Mouse (Mus musculus) T-helper 17 cell (primary cell): ENCODE measurements around the gene Ints3.

ENCODE experiments used
- in situ Hi-C, 2 experiments: fragments of 300-600 bp; cut with MboI, MseI; formaldehyde crosslinking; loops; 1 replicate in 1 of 2; 2 replicates in 1 of 2; pipeline ENCODE4 v1.15.1; 2025; ENCODE audit warnings: high pct_unique_total_duplicates in 2 of 2

The Ints3 gene

DNA sequence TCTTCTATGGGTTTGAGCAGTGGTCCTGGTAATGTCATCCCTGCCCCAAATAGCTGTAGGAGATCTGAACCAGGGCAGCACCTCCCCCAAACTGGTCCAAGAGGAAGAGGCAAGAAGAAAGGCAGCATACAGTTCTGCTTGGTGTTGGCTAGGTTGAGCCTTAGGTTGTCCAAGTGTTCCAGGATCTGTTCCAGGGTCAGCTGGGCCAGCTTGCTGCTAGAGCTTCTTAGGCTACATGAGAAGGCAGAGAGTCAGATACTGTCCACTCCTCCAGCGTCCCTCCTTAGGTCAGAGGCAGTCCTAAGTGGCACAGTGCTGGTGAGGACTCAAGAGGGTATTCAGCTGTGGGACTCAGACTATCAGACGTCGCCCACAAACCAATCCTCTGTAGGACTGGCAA lies 40.8 kb downstream of the Ints3 start:
- in situ Hi-C loops, result no loop called here

DNA sequence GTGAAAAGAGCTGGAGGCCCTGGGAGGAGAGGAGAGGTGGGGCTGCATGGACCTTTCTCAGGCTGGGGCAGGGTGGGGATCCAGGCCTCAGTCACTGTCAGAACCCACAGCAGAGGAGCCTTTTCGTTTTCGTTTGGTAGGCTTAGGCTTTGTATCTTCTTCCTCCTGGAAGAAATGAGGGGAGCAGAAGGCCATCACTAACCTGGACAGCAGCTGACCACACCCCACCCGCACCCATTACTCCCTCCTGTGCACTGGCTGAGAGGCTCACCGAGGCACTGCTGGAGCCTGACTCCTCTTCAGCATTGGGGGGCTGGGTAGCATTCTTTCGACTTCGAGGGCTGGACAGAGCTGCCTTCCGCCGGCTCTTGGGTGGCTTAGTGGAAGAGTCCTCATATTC lies 41.5 kb downstream of the Ints3 start:
- in situ Hi-C loops, result no loop called here

DNA sequence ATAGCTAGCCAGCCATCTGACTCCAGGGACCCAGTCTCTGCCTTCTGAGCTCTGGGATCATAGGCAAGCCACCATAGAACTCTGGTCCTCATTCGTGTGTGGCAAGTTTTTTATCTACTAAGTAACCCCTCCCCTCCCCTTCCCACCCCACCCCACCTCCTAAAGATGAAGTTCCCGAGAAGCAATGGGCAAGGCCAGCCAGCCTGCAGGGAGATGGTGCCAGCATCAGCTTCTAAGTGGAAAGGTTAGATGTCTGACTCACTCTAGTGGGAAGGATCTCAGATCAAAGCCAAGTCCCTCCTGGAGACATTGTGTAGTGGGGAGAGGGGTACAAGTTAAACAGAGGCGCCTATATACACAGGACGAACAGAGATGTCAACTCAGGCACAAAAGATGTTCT lies 42.4 kb downstream of the Ints3 start:
- in situ Hi-C loops, result no loop called here

DNA sequence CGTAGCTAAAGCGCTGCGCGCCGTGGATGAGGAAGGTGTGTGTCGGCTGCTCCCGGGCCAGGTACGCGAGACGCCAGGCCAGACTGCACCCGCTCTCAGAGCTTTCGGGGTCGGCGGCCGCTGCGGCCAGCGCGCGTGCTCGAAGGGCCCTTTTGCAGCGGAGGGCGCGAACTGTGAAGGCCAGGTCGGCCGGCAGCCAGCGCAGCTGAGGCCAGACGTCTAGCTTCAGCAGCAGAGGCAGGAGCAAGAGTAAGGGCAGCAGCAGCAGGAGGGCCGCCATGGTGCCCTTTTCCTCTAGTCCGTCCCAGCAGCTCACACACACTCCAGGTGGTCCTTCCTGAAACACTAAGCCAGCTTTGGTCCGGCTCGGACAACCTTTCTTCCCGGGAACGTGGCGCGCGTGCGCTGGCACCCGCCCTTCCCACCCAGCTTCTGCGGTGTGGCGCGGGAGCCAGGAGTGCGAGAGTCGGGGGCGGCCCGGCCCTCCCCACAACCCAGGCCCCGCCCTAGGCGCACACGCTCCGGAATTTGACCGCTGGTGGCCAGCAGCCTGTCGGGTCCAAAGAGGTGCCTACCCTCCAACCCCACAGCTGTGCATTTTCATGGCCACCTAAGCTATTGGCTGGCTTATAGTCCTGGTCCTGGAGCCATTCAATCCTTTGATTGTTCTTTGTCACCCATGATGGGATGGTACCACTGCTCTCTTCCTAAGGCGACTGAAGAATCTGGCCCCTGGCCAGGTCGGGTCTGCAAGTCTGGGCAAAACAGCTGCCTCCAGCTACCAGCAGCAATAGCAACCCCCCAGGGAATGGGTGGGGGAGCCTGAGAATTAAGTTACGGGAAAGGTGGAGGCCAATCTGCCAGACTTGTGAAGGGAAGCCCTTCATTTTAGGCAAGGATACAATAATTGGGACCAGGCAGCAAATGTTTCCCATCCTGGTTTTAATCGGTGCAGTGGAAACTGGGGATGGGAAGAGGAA lies 43.6 kb downstream of the Ints3 start, which contains the start of gene Slc27a3:
Gene Slc27a3, minus strand, starts transcription at position 428 of the 980 bp plus-strand sequence.
- in situ Hi-C loops, result no loop called here

DNA sequence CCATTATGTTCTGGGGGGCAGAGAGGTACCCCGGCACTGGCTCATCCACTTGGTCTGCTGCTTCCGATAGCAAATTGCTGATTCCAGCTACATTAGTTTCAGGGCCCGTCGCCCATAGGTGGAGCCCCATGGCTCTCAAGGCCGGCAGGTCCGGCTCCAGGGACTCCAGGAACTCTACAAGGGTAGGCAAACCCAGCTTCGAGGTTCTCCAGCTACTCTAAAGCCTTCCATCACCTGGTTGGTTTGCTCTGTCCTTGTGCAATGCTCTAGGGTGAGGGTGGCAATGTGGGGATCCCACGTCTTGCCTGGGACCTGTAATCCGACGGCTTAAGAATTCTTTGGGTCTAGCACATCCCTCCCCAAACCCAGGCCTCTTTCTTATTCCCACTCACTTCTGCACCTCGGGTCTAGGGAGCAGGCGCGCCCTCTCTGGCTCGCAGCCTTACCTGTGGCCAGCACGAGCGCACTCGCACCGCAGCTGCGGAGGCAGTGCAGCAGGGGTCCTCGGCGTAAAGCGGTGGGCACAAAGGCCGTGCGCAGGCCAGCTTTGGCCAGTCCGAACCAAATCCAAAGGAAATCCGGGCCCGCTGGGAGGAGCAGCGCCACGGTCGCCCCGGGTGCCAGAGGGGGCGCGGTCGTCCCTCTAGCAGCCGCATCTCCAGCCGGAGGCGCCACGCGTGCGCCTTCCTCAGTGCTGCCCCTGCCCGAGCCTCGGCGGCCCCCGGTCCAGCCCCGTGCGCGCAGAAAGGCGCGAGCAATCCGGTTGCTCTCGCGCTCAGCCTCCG lies 44.5 kb downstream of the Ints3 start:
- in situ Hi-C loops, result no loop called here

DNA sequence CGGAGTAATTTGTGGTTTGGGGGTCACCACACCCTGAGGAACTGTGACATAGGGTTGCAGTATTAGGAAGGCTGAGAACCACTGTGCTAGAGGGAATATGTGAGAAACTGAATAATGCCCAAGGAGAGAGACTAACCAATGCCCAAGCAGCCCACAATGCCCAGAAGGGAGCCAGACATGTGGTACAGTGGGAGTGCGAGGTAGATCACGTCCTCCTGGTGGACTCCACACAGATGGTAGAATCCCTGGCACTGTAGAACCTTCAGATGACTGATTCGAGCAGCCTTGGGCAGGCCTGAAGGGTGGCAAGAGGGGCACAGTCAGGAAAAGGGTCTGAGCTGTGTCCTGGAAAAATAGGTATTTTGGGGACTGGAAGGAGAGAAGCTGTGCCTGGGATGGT lies 45.2 kb downstream of the Ints3 start:
- in situ Hi-C loops, result no loop called here

DNA sequence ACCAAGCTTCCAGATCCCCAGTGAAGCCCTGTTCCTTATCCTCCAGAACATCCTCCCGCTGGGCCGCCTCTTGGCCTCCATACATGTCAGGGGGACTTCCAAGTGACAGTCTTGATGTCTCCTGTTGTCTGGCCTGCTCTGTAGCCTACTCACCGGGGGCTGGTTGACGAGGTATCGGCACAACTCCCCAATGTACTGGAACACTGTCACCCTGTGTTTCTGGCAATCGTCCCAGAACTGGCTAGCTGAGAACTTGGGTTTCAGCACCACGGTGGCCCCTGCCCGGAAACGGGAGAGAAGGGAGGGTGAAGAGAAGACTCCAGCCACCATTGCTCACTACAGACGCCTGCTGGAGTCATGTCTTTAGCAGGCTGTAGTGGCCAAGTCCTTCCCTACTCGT lies 45.9 kb downstream of the Ints3 start:
- in situ Hi-C loops, result no loop called here

DNA sequence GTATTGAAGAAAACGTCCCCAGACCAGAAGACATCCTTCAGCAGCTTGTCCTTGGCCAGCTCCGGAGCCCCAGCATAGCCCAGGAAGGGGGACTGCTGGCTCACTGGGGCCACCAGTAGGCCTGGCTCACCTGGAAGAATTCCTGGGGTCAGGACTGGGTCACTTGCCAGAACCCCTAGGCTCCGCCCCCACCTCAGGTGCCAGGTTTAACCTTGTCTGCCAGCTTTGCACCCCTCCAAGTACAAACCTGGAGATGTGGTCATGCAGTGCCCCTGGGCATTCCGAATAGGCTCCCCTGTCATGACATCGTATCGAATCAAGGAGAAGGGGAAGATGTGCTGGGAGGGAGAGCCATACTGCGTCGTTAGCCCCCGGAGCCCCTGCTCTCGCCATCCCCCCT lies 46.6 kb downstream of the Ints3 start:
- in situ Hi-C loops, result no loop called here

DNA sequence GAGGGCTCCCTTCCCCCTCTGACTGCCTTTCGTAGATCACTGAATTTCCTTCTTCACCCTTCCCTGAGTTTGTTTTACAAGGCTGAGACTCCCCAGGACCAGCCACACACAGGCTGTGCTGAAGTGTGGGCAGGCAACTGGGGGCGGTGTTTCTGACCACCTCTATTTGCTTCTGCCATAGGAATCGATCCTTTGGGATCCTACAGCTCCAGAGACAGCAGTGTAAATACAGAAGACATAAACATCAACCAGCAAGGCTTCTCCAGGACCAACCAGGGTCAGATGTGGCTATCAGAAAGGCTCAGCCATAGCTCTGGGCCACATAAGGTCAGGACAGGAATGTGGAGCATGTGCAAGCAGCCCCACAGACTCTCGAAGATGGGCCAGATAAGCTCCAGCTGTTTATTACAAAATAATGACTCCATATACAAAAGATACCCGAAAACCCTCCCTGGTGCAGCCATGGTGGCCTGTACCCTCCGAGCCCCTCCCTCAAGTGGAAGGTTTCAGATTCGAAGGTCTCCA lies 48.5 kb downstream of the Ints3 start:
- in situ Hi-C loops, result no loop called here

DNA sequence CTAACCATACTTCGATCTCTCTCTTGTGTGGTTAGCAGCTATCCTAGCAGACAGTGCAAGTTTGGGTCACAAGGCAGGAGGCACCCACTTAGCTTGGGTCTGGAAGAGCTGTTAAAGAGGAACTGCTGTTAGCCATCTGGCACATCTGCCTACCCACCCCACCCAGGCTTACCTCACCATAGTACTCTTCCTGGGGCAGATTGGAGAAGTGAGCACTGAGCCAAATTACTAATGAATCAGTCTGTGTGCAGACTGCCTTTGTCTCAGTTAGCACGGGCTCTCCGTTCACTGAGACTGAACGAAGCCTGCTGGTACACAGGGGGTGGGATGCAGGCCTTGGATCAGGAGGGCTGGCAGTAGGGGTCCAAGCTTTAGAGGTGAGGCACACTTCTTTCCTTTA lies 49.7 kb downstream of the Ints3 start:
- in situ Hi-C loops, result no loop called here

DNA sequence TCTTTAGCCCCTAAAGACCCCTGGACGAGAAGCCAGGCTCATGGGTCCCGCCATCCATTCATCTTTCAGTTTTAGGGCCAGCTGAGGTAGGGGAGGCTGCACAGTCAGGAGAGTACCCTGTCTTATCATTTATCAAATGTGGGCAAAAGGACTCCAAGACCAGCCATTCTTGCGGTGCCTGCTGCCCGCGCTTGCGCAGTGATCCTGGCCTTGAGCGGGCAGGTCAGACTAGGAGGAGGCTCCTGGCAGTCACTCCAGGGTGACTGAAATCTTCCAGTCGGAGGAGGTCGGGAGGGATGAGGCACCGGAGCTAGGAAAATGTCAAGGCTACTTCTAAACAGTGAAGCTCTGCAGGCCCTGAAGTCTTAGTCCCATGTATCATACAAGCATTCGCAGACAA lies 51.7 kb downstream of the Ints3 start:
- in situ Hi-C loops, result no loop called here

DNA sequence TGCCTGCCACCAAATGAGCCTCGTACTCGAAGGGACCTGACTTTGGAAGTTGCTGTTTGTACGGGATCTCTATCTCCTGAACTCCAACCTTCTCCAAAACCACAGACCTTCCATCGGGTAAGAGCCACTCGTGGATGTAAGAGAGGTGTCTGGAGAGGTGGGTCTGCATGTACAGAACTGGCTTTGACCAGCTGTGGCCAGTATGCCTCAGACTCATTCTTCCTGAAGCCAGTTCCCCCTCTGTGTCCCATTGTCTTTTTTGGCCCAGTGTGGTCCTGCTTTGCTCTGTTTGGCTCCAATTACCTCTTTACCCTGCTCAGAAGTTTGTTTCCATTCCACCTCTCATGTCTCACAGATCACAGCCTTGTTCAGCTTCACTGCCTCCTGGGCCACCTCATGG lies 54.9 kb downstream of the Ints3 start:
- in situ Hi-C loops, result loop anchor here (5.0 to 10.0 kb wide), 2 partner anchors 156 to 544 kb away; partner anchors contain the start of gene She (in 1 of the 2)

DNA sequence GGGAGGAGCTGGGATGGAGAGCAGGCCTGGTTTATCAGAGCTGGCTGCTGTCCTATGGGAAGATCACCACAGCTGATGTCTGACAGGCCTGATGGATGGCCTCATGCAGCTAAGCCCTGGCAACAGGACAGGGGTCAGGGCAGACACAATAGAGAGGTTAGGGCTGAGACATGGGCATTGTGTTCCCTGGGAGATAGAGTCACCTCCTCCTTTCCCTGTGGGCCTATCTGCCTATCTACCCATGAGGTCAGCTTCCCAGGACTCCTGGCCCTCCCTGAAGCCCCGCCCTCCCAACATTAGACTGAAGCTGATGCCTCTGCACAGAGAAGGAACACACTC lies 57.2 kb downstream of the Ints3 start:
- in situ Hi-C loops, result loop anchor here (5.0 to 10.0 kb wide), 2 partner anchors 154 to 541 kb away; partner anchors contain the start of gene She (in 1 of the 2)

DNA sequence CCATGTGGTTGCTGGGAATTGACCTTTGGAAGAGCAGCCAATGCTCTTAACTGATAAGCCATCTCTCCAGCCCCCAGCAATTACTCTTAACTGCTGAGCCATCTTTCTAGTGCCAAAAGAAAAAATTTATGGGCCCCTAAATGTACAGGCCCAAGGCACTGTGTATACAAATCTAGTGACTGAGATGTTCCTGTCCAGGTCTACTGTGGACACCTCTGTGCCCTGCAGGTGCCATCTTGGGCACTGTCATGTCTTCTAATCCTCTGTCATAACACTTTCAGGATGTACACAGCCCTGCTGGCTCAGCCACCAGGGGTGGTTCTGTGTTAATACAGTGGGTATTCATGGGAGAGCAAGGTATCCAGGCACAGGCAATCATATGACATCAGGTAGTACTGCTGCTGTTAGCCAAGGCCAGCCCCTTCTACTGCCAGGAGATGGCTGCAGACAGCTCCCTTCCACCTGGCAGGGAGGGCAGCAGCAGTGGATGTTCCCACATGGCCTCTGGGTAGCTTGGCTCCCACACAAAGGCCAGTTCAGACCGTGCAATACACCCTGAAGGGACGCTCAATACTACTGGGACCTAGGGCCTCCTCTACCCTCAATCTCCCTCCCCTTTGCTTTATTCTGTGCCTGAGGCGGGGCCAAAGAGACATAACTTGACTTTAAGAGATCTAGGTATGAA lies 57.7 kb downstream of the Ints3 start:
- in situ Hi-C loops, result loop anchor here (5.0 to 10.0 kb wide), 2 partner anchors 153 to 541 kb away; partner anchors contain the start of gene She (in 1 of the 2)

DNA sequence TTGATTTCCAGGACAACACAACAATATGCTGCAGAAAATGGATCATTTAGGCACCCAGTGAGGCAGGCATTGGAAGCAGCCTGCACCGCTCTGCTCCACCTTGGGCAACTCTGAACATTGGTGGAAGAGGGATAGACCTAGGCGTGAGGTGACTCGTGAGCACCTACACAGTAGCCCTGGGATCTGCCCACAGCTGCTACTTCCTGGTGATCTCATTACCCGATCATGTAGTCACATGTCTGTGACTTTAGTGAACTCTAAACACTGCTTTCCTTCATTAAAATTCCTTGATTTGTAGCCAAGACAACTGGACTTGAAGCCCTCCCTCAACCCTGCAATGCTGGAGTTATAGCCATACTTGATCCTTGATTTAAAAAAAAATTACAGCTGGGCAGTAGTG lies 59.1 kb downstream of the Ints3 start:
- in situ Hi-C loops, result loop anchor here in 1 of 2 experiments (5.0 to 10.0 kb wide), 2 partner anchors 152 to 540 kb away; partner anchors contain the start of gene She

DNA sequence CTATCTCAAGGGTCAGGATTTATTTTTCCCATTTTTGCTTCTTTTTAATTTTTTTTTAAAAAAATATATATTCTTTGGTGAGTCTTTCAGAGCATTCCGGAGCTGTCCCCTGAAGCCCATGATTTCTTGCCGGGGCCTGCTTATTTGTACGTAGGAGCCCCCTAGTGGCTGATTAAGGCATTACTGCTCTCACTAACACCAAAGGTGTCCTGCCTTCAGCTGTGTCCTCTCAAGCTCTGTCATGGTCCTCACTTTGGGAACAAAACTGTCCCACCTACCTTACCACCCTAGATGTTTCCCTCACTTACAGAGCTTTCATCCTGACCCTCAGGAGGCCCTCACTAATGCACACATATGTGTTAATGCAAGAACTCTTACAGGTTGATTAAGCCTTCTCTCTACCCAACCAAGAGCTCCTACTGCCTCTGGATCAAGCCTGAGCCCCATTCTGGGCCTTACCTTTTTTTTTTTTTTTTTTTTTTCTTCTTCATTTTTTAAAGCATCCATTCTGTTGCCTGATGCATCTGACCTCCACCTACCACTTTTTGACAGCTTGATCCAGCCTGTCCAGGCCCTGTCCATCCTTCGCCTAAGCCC lies 59.9 kb downstream of the Ints3 start:
- in situ Hi-C loops, result loop anchor here in 1 of 2 experiments (5.0 to 10.0 kb wide), 2 partner anchors 151 to 539 kb away; partner anchors contain the start of gene She

DNA sequence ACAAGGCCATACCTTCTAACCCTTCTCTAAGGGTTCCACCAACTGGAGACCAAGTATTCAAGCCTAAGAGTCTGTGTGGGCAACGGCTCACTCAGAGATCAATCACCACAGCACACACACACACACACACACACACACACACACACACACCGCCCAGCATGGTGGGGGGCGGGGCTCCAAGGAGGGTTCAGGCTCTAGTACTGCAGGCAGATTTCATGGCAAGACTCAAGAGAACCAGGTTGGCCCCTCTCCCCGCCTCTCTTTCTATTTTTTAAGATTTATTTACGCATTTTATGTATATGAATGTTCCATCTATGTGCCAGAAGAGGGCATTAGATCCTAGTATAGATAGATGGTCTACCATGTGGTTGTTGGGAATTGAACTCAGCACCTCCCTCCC lies 60.6 kb downstream of the Ints3 start:
- in situ Hi-C loops, result loop anchor here in 1 of 2 experiments (5.0 to 10.0 kb wide), 2 partner anchors 151 to 538 kb away; partner anchors contain the start of gene She

DNA sequence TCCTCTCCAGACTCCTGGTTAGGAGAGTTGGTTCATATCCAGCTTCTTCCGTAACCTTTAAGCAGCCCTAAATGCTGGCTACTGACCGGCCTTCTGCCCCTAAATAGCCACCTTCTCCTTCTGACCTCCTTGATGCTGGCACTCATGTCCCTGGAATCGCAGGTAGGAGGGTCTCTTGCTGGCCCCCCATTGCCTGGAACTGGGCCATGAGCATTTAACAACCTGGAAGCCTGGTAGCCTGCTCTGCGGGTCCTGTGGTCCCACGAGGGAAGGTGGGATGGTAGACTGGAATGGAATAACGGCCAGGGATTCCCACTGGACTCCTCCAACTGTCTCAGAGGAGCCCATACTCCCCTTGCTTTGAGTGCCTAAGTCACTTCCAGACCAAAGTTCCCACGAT lies 61.6 kb downstream of the Ints3 start:
- in situ Hi-C loops, result loop anchor here in 1 of 2 experiments (5.0 to 10.0 kb wide), 2 partner anchors 150 to 537 kb away; partner anchors contain the start of gene She

DNA sequence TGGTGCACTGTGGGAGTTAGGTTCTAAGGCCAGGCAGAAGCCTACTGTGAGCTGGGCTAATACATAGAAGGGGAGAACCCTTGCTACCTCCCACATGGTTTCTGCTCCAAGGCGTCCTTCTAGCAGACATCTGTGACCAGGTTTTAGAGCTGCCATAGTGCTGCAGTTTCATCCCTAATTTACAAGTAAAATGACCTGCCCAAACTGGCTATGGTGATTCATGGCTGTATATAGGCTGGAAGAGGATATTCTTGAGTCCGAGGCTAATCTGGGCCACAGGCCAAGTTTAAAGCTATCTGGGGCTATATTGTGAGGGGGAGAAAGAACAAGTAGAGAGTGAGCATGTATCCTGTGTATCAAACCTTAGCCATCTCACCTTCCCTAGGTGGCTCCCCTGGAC lies 64.4 kb downstream of the Ints3 start:
- in situ Hi-C loops, result loop anchor here in 1 of 2 experiments (5.0 kb wide), 1 partner anchor 97 kb away; no protein-coding TSS in a partner anchor

DNA sequence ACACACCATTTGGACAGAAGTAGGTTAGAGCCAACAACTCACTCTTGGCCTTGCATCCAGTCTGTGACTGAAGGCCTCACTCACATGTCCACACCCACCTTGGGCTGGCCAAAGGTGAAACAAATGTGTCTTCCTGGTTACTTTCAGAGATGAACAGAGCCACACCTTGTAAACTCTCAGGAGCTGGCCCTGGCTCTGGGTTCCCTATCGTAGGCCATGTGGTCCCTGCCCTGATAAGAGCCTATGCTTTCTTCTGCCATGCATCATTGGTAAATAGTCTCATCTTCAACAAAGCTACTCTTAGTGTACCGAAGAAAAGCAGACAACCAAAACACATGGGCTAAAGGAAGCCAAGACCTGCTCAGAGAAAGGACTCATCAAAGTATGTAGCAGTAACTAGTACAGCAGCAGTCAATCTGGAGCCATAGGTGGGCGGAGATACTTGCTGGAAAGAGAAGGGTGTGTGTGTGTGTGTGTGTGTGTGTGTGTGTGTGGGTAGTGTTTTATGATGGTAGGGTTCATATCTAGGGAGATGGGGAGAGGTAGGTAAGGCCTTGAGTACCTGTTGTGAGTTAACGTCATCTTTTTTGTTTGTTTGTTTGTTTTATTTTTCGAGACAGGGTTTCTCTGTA lies 66.3 kb downstream of the Ints3 start:
- in situ Hi-C loops, result loop anchor here in 1 of 2 experiments (5.0 kb wide), 1 partner anchor 95 kb away; no protein-coding TSS in a partner anchor
